Mouse (Mus musculus) stomach, embryonic 16.5 days (tissue): Measurements from ENCODE around the gene Ubxn6. TPM values are rescaled to one million over a fixed set of nuclear protein-coding genes. Genes with fewer than 3 reads are reported as not detected.
"Not testable (repeated sequence)": the region's sequence is repeated elsewhere in the genome, so short reads cannot be mapped to it uniquely, and the experiment has no call there.

Experiments
- ATAC-seq: fragments of 200-750 bp; cut with Nextera tagmentation; 2 replicates; pipeline ENCODE4 v1.8.0; 2017; ENCODE audit warnings: moderate number of reproducible peaks, moderate TSS enrichment; ENCODE audit not compliant: insufficient read depth, low FRiP score
- H3K27ac ChIP-seq: fragments of 300-500 bp; sonication (generic); 2 replicates; pipeline ENCODE4 v1.5.1; 2014; ENCODE audit warnings: low read length
- H3K27me3 ChIP-seq: fragments of 300-500 bp; sonication (generic); 2 replicates; pipeline ENCODE4 v1.6.1; 2014; ENCODE audit warnings: low read length, control low read depth, mixed read lengths; ENCODE audit not compliant: control insufficient read depth, insufficient read depth
- H3K36me3 ChIP-seq: fragments of 300-500 bp; sonication (generic); 2 replicates; pipeline ENCODE4 v1.6.1; 2014; ENCODE audit warnings: low read length; ENCODE audit not compliant: control insufficient read depth, insufficient read depth
- H3K4me1 ChIP-seq: fragments of 300-500 bp; sonication (generic); 2 replicates; pipeline ENCODE4 v1.6.1; 2014; ENCODE audit warnings: low read length, control low read depth, mixed read lengths; ENCODE audit not compliant: control insufficient read depth, insufficient read depth
- H3K4me2 ChIP-seq: fragments of 300-500 bp; sonication (generic); 2 replicates; pipeline ENCODE4 v1.6.1; 2014; ENCODE audit warnings: low read depth, low read length, mixed read lengths
- H3K4me3 ChIP-seq: fragments of 300-500 bp; sonication (generic); replicated peaks from 2 replicates; pipeline ENCODE4 v1.5.1; 2014; ENCODE audit warnings: mild to moderate bottlenecking, low read length
- H3K9ac ChIP-seq: fragments of 300-500 bp; sonication (generic); 2 replicates; pipeline ENCODE4 v1.6.1; 2014; ENCODE audit warnings: low read length
- H3K9me3 ChIP-seq: fragments of 300-500 bp; sonication (generic); replicated peaks from 2 replicates; pipeline ENCODE4 v1.6.1; 2016; ENCODE audit warnings: low read length, control low read depth; ENCODE audit not compliant: control insufficient read depth
- WGBS: fragments of 180-500 bp; shearing (Covaris S2); extraction: QIAGEN DNeasy Blood & Tissue Kit; methylation state at CpG from one replicate; pipeline ENCODE4 v1.1.7; 2014; 5-methylcytosine and 5-hydroxymethylcytosine counted together
- polyA plus RNA-seq: library from polyadenylated mRNA; unstranded; fragments of >200 nt; fragmentation: Nextera tagmentation; extraction: Ambion mirVana; gene quantifications from 2 replicates; pipeline ENCODE4 v1.2.1, GENCODE M21; 2015

The Ubxn6 gene
- polyA plus RNA-seq, 1 experiment from 2014 or later, result 39.4 TPM

DNA sequence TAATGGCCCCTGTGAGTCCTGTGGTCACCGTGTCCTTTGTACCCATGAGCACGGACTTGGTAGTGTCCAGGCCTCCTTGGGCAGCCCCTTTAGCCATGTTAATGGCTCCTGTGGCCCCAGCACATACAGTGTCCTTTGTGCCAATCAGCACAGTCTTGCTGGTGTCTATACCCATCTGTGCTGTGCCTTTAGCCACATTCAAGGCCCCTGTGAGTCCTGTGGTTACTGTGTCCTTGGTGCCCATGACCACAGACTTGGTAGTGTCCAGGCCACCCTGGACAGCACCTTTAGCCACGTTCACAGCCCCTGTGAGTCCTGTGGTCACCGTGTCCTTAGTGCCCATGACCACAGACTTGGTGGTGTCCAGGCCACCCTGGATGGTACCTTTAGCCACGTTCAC, 30.0 kb upstream of the Ubxn6 start:
- H3K4me1 ChIP-seq, H3K4me3 ChIP-seq, H3K9me3 ChIP-seq, H3K9ac ChIP-seq, ATAC-seq, H3K36me3 ChIP-seq, H3K4me2 ChIP-seq, H3K27me3 ChIP-seq, H3K27ac ChIP-seq: not testable (repeated sequence)
- 100% methylated on average over 2 of the region's 5 CpGs for WGBS

DNA sequence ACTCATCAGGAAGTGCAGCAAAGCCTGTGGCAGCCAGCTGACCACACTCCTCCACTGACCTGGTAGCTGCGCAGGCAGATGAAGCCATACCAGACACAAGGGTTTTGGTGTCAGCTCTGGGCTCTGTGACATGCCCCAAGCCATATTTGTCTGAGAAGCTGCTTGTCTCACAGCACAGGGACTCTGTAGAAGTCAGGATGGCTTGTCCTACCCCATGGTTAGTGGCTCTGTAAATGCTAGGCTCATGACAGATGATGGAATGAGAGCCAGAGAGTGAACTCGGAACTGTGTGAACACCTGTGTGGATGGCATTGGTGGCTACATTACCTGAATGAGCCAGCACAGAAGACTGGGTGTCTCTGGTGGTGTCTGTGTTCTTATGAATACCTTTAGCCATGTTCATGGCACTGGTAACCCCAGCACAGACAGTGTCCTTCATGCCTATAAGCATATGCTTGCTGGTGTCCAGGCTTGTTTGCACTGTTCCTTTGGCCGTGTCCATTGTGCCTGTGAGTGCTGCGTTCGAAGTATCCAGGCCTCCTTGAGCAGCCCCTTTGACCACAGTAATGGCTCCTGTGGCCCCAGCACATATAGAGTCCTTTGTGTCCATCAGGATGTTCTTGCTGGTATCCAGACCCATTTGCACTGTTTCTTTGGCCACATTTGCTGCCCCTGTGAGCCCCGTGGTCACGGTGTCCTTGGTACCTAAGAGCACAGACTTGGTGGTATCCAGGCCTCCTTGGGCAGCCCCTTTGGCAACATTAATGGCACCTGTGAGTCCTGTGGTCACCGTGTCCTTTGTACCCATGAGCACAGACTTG, 28.8 kb upstream of the Ubxn6 start:
- Histone ChIP-seq H3K27ac (no peak overlapping the region), H3K9ac (no peak overlapping the region), H3K36me3 (peaks cover 15% of the 10 kb centered on the region), H3K9me3 (no peaks in the 10 kb centered on the region), H3K4me3 (no peak overlapping the region), H3K4me1 (no peaks in the 10 kb centered on the region), H3K4me2 (no peak overlapping the region), H3K27me3 (no peaks in the 10 kb centered on the region)
- no peak for ATAC-seq
- WGBS, result 92% methylated on average over 8 of the region's 8 CpGs

DNA sequence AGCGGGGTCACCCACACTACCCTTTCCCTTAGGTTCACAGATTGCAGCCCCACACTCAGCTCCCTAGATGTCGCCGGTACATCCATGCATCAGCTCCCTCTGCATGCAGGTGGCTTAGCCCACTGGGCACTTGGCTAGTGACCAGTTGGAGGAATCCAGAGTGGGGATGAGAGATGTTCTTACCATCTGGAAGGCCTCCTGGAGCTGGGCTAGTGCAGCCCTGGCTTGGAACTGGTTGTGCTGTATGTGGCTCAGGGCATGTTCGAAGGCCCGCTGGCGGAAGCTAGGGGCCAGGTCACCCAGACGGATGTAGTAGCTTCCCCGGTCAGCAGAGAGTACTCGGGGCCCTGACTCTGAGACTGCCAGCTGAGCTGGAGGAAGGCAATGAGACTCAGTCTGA, 28.1 kb upstream of the Ubxn6 start:
- Histone ChIP-seq H3K36me3 (peaks cover 20% of the 10 kb centered on the region), H3K9me3 (no peaks in the 10 kb centered on the region), H3K9ac (no peak overlapping the region), H3K4me3 (no peak overlapping the region), H3K27me3 (no peaks in the 10 kb centered on the region), H3K27ac (no peak overlapping the region), H3K4me1 (no peaks in the 10 kb centered on the region), H3K4me2 (no peak overlapping the region)
- no peak for ATAC-seq
- 91% methylated on average over 9 of the region's 9 CpGs for WGBS

DNA sequence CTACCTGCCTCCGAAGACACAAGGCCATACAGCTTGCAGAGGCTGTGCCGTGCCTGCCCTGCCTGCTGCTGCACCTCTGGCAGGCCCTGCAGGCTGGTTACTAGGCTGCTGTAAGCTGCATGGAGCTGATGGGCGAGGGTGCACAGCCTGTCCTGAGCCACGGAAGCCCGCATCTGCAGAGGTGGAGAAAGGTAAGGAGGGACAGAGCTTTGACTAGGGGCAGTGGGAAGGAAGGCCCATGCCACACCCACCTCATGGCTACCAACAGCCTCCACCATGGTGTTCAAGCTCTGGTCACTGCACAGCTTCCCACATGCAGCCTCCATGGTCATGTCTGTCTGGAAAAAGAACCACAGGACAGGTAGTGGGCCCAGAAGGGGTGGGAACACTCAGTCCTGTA, 27.3 kb upstream of the Ubxn6 start:
- no peak overlapping the region for H3K27ac ChIP-seq
- 89% methylated on average over 5 of the region's 5 CpGs for WGBS

DNA sequence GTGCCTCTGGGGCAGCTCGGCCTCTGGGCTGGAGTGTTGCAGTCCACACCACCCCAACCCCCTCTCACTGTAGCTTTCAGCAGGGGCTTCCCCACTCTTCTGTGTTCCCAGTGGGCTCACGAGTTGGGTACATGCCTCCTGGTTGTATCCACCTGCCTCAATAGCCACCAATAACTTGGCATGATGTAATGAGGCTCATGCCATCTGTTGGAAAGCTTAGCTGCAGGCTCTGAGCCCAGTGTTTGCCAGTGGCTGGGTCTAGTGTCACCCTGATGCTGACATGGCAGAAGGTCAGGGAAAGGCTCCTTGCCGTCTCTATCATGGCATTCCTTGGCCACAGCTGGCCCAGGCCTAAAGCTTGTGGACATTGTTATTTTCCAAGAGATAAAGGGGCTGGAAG, 26.0 kb upstream of the Ubxn6 start:
- H3K4me1 ChIP-seq, result no peaks in the 10 kb centered on the region
- ATAC-seq, result no peak
- H3K36me3 ChIP-seq, result peaks cover 38% of the 10 kb centered on the region

More for the DNA sequence above, 27.3 kb upstream of the Ubxn6 start:
- Histone ChIP-seq H3K36me3 (peaks cover 26% of the 10 kb centered on the region), H3K9ac (no peak overlapping the region), H3K9me3 (no peaks in the 10 kb centered on the region), H3K27me3 (no peaks in the 10 kb centered on the region), H3K4me1 (no peaks in the 10 kb centered on the region), H3K4me3 (no peak overlapping the region), H3K4me2 (no peak overlapping the region)
- no peak for ATAC-seq

DNA sequence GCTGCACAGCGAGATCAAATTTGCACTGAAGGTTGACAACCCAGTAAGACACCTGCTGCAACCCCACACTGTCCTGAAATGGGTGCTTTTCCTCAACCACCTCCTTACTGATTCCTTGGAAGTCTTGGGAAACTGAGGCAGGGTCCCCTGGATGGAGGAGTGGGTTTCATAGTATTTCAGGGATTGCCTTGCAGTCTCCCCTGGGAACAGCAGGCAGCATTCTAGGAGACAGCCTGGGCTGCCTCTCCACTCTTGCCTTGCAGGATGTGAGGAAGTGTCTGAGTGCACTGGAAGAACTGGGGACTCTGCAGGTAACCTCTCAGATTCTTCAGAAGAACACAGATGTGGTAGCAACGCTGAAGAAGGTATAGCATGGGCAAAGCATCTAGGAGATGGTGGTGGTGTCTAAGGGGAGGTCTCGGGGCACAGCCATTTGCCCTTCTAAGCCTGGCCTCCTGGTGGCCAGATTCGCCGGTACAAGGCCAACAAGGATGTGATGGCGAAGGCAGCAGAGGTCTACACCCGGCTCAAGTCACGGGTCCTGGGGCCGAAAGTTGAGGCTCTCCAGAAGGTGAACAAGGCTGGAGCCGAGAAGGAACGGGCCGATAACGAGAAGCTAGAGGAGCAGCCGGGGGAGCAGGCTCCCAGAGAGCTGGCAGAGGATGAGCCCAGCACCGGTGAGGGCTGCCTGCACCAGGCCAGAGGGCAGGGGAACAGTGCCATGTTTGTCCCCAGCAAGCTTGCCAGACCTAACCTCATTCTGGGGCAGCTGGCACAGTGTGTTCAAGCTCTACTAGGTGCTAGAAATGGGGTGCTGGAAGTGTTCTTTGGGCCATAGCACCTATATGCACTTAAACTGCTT, 24.1 kb upstream of the Ubxn6 start:
- H3K27me3 ChIP-seq, result no peaks in the 10 kb centered on the region
- ATAC-seq, result no peak
- WGBS, result 91% methylated on average over 15 of the region's 15 CpGs
- H3K4me2 ChIP-seq, result no peak overlapping the region
- no peak overlapping the region for H3K27ac ChIP-seq
- H3K4me1 ChIP-seq, result no peaks in the 10 kb centered on the region
- no peak overlapping the region for H3K9ac ChIP-seq
- peaks cover 40% of the 10 kb centered on the region for H3K36me3 ChIP-seq
- H3K4me3 ChIP-seq, result no peak overlapping the region
- H3K9me3 ChIP-seq, result no peaks in the 10 kb centered on the region

More for the DNA sequence above, 26.0 kb upstream of the Ubxn6 start:
- Histone ChIP-seq H3K9me3 (no peaks in the 10 kb centered on the region), H3K9ac (no peak overlapping the region), H3K4me2 (no peak overlapping the region), H3K4me3 (no peak overlapping the region), H3K27me3 (no peaks in the 10 kb centered on the region), H3K27ac (no peak overlapping the region)
- WGBS, result 87% methylated on average over 3 of the region's 3 CpGs

DNA sequence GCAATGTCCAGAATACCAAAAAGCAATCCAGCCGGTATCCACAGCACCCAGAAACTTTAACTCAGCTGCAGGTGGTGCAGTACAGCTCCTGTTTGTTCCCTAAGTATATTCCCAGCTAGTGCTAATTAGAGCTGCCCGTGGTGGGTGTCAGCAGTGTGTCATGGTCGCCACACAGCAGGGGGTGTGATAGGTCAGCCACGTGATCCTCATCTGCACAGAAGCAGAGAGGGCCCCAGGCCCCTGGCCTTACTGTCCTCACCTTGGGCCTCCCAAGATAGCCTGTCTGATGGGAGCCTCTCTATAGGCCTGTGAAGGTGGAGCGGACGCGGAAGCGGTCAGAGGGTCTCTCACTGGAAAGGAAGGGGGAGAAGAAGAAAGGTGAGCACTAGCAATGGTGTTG, 23.4 kb upstream of the Ubxn6 start:
- Histone ChIP-seq H3K27me3 (no peaks in the 10 kb centered on the region), H3K4me1 (no peaks in the 10 kb centered on the region), H3K4me3 (no peak overlapping the region), H3K27ac (no peak overlapping the region), H3K36me3 (peaks cover 44% of the 10 kb centered on the region), H3K9ac (no peak overlapping the region), H3K4me2 (no peak overlapping the region), H3K9me3 (no peaks in the 10 kb centered on the region)
- 92% methylated on average over 8 of the region's 8 CpGs for WGBS
- ATAC-seq, result no peak

DNA sequence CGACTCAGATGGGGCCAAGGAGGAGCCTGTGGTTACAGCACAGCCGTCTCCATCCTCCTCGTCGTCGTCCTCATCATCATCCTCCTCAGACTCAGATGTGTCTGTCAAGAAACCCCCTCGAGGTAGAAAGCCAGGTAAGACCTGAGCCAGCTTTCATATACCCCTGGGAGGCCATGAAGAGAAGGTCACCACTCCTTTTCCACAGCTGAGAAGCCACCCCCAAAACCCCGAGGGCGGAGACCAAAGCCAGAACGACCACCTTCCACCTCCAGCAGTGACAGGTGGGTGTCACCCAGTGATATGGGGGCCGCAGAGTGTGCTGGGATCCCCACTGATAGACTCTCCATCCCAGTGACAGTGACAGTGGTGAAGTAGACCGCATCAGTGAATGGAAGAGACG, 22.1 kb upstream of the Ubxn6 start:
- H3K36me3 ChIP-seq, result peaks cover 45% of the 10 kb centered on the region
- H3K4me3 ChIP-seq, result no peak overlapping the region

DNA sequence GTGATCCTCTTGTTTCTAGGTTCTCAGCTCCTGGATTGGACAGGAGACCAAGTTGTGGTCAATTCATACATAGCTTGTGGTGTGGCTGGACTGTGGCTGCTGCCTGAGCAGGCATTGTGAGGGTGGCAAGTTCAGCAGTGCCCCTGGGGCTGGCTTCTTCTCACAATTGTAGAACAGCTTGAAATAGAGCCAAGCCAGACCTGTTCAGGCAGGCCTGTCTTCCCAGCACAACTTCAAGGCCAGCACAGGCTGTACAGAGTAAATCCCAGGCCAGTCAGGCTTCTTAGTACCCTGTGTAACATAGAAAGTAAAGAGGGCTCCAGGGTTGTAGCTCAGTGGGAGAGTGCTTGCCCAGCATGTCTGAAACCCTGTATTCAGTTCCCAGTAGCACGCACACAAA, 18.0 kb upstream of the Ubxn6 start:
- WGBS, result 77% methylated on average over 1 of the region's 1 CpGs
- Histone ChIP-seq H3K4me3 (no peak overlapping the region), H3K27me3 (no peaks in the 10 kb centered on the region), H3K36me3 (peaks cover 25% of the 10 kb centered on the region; the same call in 1 of the 2 replicates), H3K4me2 (no peak overlapping the region), H3K9ac (no peak overlapping the region), H3K4me1 (no peaks in the 10 kb centered on the region), H3K9me3 (no peaks in the 10 kb centered on the region), H3K27ac (peak overlapping the region; percentile 66)
- peak; percentile 74 for ATAC-seq

More for the DNA sequence above, 22.1 kb upstream of the Ubxn6 start:
- Histone ChIP-seq H3K9ac (no peak overlapping the region), H3K4me1 (no peaks in the 10 kb centered on the region), H3K4me2 (no peak overlapping the region), H3K9me3 (no peaks in the 10 kb centered on the region), H3K27me3 (no peaks in the 10 kb centered on the region), H3K27ac (no peak overlapping the region)
- ATAC-seq, result no peak
- 87% methylated on average over 12 of the region's 12 CpGs for WGBS
